Mouse (Mus musculus) embryonic facial prominence, embryonic 15.5 days (tissue): ENCODE measurements around the gene Dmrt2. TPM values are rescaled to one million over a fixed set of nuclear protein-coding genes. Genes with fewer than 3 reads are reported as not detected.

ENCODE experiments used
- ATAC-seq: fragments of 200-750 bp; cut with Nextera tagmentation; 2 replicates; pipeline ENCODE4 v1.8.0; 2017; ENCODE audit warnings: low read depth, moderate TSS enrichment; ENCODE audit not compliant: insufficient number of reproducible peaks, low FRiP score, low TSS enrichment
- H3K27ac ChIP-seq: fragments of 300-500 bp; sonication (generic); replicated peaks from 2 replicates; pipeline ENCODE4 v1.5.1; 2015; ENCODE audit warnings: mild to moderate bottlenecking, inconsistent platforms
- H3K27me3 ChIP-seq: fragments of 300-500 bp; sonication (generic); 2 replicates; pipeline ENCODE4 v1.6.1; 2015; ENCODE audit warnings: inconsistent platforms
- H3K36me3 ChIP-seq: fragments of 300-500 bp; sonication (generic); 2 replicates; pipeline ENCODE4 v1.6.1; 2015; ENCODE audit warnings: mild to moderate bottlenecking, inconsistent platforms
- H3K4me1 ChIP-seq: fragments of 300-500 bp; sonication (generic); 2 replicates; pipeline ENCODE4 v1.6.1; 2015; ENCODE audit warnings: inconsistent platforms
- H3K4me2 ChIP-seq: fragments of 300-500 bp; sonication (generic); replicated peaks from 2 replicates; pipeline ENCODE4 v1.6.1; 2015; ENCODE audit warnings: mild to moderate bottlenecking, inconsistent platforms
- H3K4me3 ChIP-seq: fragments of 300-500 bp; sonication (generic); replicated peaks from 2 replicates; pipeline ENCODE4 v1.5.1; 2015; ENCODE audit warnings: mild to moderate bottlenecking, inconsistent platforms
- H3K9ac ChIP-seq: fragments of 300-500 bp; sonication (generic); 2 replicates; pipeline ENCODE4 v1.6.1; 2015; ENCODE audit warnings: inconsistent platforms
- H3K9me3 ChIP-seq: fragments of 300-500 bp; sonication (generic); replicated peaks from 2 replicates; pipeline ENCODE4 v1.6.1; 2016; ENCODE audit warnings: inconsistent platforms
- WGBS: fragments of 180-500 bp; shearing (Covaris S2); methylation state at CpG from one replicate; pipeline ENCODE4 v1.1.7; 2015; 5-methylcytosine and 5-hydroxymethylcytosine counted together
- polyA plus RNA-seq: library from polyadenylated mRNA; unstranded; fragments of >200 nt; fragmentation: Nextera tagmentation; extraction: Ambion mirVana; gene quantifications from 2 replicates; pipeline ENCODE4 v1.2.1, GENCODE M21; 2015

The Dmrt2 gene
- polyA plus RNA-seq, 1 experiment from 2014 or later, result 8.9 TPM

DNA sequence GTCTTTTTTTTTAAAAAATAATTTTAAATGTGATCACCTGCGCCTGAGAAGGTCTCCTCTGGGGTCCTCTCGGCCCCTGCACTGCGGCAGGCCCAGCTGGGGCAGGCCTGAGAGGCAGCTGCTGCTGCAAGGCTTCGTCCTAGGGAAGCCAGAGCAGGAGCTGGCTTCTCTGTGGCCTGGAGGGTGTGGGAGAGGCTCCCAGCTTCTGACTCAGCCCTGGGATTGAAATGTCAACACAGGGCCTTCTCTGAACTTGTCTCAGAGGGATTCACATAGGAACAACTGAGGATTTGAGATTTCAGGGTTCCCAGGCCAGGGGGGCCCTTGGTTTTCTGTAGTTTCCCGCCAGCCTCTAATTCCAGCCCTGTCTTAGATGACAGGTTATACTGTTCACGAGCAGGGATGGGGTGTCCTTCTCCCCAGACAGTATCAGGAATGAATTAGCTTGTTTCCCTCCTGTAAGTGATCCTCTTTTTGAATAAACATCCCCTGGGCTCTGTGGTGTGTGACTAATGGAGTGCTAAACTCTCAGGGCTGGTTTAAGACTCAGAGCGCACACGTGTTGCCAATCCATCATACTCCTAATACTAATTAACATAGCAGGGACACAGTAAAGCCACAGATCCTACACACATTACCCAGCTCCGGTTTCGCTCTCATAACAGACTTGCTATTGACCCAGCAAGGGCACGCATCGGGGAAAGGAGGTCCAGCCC lies 18.0 kb upstream of the Dmrt2 start:
- Histone ChIP-seq H3K4me3 (no peak overlapping the region), H3K9me3 (no peaks in the 10 kb centered on the region), H3K9ac (no peak overlapping the region), H3K36me3 (no peaks in the 10 kb centered on the region), H3K27ac (peak overlapping the region; percentile 58; the same call in 1 of the 2 replicates), H3K27me3 (no peaks in the 10 kb centered on the region), H3K4me2 (no peak overlapping the region), H3K4me1 (peaks cover 12% of the 10 kb centered on the region)
- WGBS, result 27% methylated on average over 12 of the region's 12 CpGs
- peak; percentile 79 for ATAC-seq

DNA sequence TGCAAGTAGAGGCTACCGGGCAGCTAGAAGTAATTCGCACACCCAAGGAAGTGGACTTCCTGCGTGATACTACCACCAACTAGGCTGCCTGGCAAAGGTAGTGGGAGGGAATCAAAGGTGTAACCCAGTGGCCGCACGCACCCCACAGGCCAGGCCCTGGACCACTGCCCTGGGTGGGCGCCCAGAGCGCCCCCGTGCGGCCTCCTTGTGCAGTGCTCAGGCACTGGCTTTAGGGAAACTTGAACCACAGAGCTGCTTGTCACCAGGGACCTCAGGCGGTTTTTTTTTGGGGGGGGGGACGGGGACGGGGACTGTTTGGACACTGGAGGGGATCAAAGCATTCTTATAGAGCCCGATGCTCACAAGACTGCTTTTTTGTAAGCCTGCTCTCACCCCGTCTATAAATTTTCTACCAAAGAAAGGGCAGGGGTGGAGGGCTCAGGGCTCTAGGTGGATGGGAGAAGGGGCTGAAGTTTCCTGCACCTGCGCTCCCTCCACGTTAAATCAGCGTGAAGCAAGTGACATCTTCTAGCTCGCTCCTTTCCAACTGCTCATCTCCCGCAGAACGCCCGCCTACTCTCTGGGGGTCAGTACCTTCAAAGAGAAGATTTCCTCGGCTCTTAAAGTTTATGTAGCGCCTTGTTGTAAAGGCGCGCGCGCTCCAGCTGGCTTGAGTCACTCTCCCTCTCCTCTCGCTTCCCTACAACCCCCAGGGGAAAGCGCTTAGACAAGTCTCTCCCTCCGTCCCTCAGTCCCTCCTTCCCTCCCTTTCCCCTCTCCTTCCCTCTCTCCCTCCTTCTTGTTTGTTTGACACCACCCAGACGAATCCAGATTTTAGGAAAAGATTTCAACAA lies 6.5 kb upstream of the Dmrt2 start:
- Histone ChIP-seq H3K9ac (no peak overlapping the region), H3K27ac (no peak overlapping the region), H3K4me3 (no peak overlapping the region)

DNA sequence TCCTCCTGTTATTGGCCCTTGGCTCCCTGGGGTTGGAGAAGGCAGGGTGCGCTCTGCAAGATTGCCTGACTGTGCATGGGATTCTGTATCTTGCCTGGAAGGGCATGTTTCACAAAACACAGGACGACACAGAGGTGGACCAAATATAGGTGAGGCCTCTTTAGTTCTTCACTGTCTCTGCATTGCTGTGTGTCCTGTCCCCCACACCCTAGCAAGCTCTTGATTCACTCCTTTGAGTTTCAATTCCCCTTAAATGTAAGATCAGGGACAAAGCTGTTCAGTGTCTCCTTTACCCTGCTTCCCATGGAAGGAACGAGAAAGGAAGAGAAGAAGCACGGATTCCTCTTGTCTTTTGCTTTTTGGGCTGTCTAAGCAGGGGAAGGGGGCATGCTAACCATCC lies 4.4 kb upstream of the Dmrt2 start:
- Histone ChIP-seq H3K36me3 (no peaks in the 10 kb centered on the region), H3K9me3 (no peaks in the 10 kb centered on the region), H3K4me1 (peaks cover 20% of the 10 kb centered on the region), H3K4me2 (no peak overlapping the region), H3K4me3 (no peak overlapping the region), H3K27me3 (peaks cover 89% of the 10 kb centered on the region), H3K9ac (no peak overlapping the region), H3K27ac (no peak overlapping the region)
- 35% methylated on average over 4 of the region's 4 CpGs for WGBS
- no peak for ATAC-seq

More for the DNA sequence above, 6.5 kb upstream of the Dmrt2 start:
- H3K4me2 ChIP-seq, result peak overlapping the region; percentile 25
- H3K4me1 ChIP-seq, result peaks cover 9% of the 10 kb centered on the region
- H3K9me3 ChIP-seq, result no peaks in the 10 kb centered on the region
- no peak for ATAC-seq
- peaks cover 73% of the 10 kb centered on the region for H3K27me3 ChIP-seq
- no peaks in the 10 kb centered on the region for H3K36me3 ChIP-seq
- WGBS, result 6% methylated on average over 31 of the region's 31 CpGs

DNA sequence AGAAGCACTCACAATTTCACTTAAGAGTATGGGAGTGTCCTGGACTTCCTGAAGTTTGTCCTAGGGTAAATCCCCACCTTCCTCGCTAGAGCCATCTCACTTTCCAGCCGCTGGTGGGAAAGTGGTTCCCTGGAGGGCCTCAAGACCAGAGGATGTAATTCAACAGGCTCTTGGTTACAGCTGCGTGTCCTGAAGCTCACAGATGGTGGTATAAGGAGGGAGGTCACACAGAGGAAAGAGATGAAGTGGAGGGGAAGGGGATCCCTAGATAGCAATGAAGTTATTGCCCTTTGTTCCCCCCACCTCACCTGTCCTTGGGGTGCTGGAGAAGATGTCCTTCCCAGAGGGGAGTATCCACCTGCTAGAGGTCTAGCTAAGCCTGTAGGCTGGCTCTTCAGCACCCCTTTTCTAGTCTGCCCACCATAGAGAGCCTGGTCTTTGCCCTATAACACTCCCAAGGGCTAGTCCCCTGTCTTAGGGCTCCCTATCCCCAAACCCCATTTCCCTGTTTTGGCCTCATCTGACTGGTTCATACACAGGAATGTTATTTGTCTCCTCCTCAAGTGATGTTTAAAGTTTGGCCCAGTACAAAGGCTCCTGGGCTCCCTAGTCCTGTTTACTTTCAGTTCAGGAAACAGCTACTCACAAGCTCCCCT lies 2.5 kb upstream of the Dmrt2 start:
- peaks cover 27% of the 10 kb centered on the region for H3K4me1 ChIP-seq
- 9% methylated on average over 3 of the region's 3 CpGs for WGBS
- peaks cover 95% of the 10 kb centered on the region for H3K27me3 ChIP-seq
- H3K9me3 ChIP-seq, result no peaks in the 10 kb centered on the region
- no peaks in the 10 kb centered on the region for H3K36me3 ChIP-seq
- no peak for ATAC-seq
- no peak overlapping the region for H3K4me3 ChIP-seq
- no peak overlapping the region for H3K4me2 ChIP-seq
- no peak overlapping the region for H3K27ac ChIP-seq
- no peak overlapping the region for H3K9ac ChIP-seq

DNA sequence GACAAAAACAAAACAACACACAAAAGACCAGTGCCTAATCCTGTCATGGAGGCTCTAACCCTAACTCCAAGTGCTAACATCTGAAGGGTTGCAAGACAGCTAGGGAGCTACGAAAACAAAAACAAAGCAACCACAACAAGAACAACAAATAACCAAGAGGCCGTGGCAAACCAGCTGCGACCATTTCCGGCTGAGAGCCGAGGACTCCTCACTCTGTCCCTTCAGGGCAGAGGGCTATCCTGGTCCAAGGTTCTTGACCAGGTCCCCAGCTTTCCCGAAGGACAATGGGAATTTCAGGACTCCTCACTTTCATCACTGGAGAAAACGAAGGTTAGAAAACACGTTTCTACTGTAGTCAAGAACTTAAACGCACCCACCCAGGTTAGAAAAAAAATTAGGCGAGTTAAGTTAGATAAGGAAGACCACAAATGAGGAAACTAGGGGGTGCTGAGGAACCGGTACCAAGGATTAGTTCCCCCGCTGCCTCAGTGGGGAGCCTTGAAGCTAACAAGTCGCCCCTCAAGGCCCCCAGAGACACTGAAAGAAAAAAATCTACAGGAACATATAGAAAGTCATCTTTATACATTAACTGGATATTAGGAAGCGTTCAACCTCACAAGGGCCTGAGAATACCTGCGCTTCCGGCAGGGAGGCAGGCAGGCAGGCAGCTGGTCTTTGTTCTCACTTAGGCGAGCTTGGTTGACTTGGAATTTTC lies 1.5 kb upstream of the Dmrt2 start:
- peaks cover 24% of the 10 kb centered on the region for H3K4me1 ChIP-seq
- H3K9me3 ChIP-seq, result no peaks in the 10 kb centered on the region
- H3K27me3 ChIP-seq, result peaks cover 95% of the 10 kb centered on the region
- H3K27ac ChIP-seq, result no peak overlapping the region
- 0 out of 2 replicates have a peak overlapping the region, but pooled peaks have one; percentile 1 for H3K4me3 ChIP-seq
- 4% methylated on average over 17 of the region's 17 CpGs for WGBS
- no peaks in the 10 kb centered on the region for H3K36me3 ChIP-seq
- H3K9ac ChIP-seq, result no peak overlapping the region
- ATAC-seq, result no peak
- no peak overlapping the region for H3K4me2 ChIP-seq

DNA sequence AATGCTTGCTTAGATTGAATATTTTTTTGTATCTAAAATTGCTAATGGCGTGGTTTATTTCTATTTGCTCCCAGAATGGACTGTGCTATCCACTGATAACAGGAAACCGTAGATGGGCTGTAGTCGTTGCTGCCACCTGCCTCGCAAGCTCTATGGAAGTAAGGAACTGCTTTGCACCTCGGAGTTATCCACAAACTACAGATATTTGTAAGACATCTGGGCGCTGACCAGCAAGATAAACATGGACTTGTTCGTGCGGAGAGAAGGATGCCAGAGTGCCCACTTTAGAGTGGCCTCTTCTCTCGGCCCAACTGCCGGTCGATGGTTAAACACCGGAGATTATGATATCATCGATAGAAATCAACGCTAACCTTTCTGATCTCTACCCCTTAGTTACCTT lies 530 bp upstream of the Dmrt2 start:
- Histone ChIP-seq H3K4me1 (peaks cover 18% of the 10 kb centered on the region), H3K36me3 (no peaks in the 10 kb centered on the region), H3K9ac (no peak overlapping the region), H3K4me3 (peak overlapping the region; percentile 47), H3K4me2 (peak overlapping the region; percentile 78), H3K27me3 (peaks cover 98% of the 10 kb centered on the region), H3K9me3 (no peaks in the 10 kb centered on the region), H3K27ac (no peak overlapping the region)
- 1% methylated on average over 14 of the region's 14 CpGs for WGBS
- no peak for ATAC-seq

DNA sequence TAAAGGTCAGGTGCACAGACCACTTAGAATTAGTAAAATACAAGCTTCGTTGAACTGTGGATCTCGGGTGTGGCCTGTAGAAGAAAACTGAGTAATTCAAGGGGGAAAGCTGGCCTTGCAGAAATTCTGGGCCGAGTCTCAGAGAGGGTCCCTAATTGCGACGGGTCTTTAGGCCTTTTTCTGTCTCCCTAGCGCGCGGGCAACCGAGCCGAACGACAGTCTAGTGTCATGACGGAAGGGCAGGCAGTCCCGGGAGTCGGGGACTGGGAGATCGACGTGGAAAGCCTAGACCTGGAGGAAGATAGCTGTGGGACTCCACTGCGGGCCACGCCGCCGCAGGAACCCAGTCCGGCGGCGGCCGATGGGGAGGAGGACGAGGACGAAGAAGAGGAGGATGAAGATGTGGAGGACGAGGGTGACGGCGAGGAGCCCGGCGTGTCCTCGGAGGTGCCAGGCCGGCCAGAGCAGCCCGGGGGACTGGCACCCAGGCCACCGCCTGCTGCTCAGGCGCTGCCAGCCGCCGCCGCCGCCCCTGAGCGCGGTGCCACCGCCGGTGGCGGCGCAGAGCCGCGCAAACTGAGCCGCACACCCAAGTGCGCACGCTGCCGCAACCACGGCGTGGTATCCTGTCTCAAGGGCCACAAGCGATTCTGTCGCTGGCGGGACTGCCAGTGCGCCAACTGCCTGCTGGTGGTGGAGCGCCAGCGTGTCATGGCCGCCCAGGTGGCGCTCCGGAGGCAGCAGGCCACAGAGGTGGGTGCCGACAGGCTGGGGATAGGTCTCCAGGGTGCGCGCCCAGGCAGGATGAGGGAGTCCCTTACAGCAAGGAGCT lies 1.2 kb downstream of the Dmrt2 start:
- Histone ChIP-seq H3K36me3 (no peaks in the 10 kb centered on the region), H3K4me1 (peaks cover 18% of the 10 kb centered on the region), H3K4me2 (peak overlapping the region; percentile 78), H3K4me3 (peak overlapping the region; percentile 47), H3K27ac (no peak overlapping the region), H3K9me3 (no peaks in the 10 kb centered on the region), H3K9ac (0 out of 2 replicates have a peak overlapping the region, but pooled peaks have one; percentile 3), H3K27me3 (peaks cover 96% of the 10 kb centered on the region)
- no peak for ATAC-seq
- under 1% methylated on average over 64 of the region's 66 CpGs for WGBS

DNA sequence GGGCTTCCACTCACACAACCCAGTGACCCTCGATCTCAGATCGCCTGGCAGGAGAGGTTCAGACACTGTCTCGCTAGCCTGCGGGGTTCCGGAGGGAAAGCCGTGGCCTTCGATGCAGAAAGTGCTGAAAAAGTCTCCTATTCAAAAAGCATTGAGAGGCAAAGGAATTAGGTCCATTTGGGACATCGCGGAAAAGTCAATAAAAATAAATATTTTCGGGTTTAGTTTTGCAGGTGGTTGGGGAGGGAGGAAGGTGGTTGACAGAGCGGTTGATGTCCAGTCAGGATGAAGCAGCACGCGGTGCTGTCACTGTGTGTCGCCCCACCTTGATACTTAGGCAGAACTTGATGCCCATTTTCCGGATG lies 1.8 kb downstream of the Dmrt2 start:
- no peak for ATAC-seq
- H3K27me3 ChIP-seq, result peaks cover 92% of the 10 kb centered on the region
- H3K9me3 ChIP-seq, result no peaks in the 10 kb centered on the region
- peak overlapping the region; percentile 78 for H3K4me2 ChIP-seq
- H3K36me3 ChIP-seq, result no peaks in the 10 kb centered on the region
- H3K9ac ChIP-seq, result no peak overlapping the region
- WGBS, result 1% methylated on average over 15 of the region's 15 CpGs
- peaks cover 18% of the 10 kb centered on the region for H3K4me1 ChIP-seq
- H3K4me3 ChIP-seq, result peak overlapping the region; percentile 47
- no peak overlapping the region for H3K27ac ChIP-seq

DNA sequence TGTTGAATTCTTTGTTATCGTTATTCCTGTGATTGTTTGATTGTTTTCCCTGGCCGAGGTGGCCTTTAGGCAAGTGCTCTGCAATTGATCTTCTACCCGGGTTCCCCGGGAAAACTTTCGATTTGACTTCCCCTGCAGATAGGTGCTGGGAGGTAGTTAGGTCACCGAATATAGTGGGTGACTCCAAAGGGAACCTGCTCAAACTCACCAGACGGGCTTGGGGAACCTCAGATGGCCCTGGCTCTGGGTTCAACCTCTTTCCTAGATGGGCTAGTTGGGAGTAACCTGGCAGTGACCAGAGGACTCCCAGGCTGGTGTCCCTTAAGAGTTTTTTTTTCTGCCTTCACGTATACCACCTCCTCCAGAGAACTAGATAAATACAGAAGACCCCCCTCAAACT lies 2.5 kb downstream of the Dmrt2 start:
- ATAC-seq, result no peak
- Histone ChIP-seq H3K9ac (no peak overlapping the region), H3K4me3 (peak overlapping the region; percentile 47), H3K4me2 (0 out of 2 replicates have a peak overlapping the region, but pooled peaks have one; percentile 15), H3K27ac (no peak overlapping the region), H3K4me1 (peaks cover 18% of the 10 kb centered on the region), H3K36me3 (no peaks in the 10 kb centered on the region), H3K27me3 (peaks cover 88% of the 10 kb centered on the region), H3K9me3 (no peaks in the 10 kb centered on the region)
- WGBS, result 4% methylated on average over 8 of the region's 8 CpGs

DNA sequence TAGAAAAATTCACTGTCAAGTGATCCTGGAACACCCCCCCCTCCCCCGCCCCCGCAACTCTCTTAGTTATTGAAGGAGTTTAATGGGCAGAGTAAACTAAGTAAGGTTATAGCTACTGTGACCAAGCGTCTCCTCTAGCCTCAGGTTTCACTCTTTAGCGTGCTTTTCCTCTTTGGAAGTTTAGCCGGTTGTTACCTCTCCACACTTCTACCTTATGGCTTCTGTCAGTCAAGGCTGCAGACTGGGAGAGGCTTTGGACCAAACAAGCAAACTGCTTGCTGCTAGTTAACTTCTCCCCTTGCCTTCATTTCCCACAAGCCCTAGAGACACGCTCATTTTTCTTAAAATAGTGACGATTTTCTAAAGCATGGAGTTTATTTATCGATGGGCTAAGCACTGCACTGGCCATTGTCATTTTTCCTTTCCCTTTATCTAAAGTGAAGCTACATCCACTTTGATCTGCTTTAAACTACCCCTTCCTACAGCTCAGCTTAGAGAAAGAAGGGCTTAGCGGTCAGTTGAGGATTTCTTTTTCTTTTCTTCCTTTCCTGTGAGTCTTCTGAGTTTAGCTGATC lies 3.7 kb downstream of the Dmrt2 start:
- no peak for ATAC-seq
- no peak overlapping the region for H3K27ac ChIP-seq
- no peak overlapping the region for H3K9ac ChIP-seq
- H3K4me3 ChIP-seq, result no peak overlapping the region
- WGBS, result 11% methylated on average over 9 of the region's 9 CpGs
- H3K4me2 ChIP-seq, result no peak overlapping the region
- peaks cover 82% of the 10 kb centered on the region for H3K27me3 ChIP-seq
- H3K9me3 ChIP-seq, result no peaks in the 10 kb centered on the region
- peaks cover 18% of the 10 kb centered on the region for H3K4me1 ChIP-seq
- H3K36me3 ChIP-seq, result no peaks in the 10 kb centered on the region
